Mouse (Mus musculus) hindbrain, postnatal 0 days (tissue): ENCODE results near the gene Slc38a2. TPM values are rescaled to one million over a fixed set of nuclear protein-coding genes. Genes with fewer than 3 reads are reported as not detected.

Experiments used
- ATAC-seq: fragments of 200-750 bp; cut with Nextera tagmentation; 2 replicates; pipeline ENCODE4 v1.8.0; 2017; ENCODE audit warnings: mild to moderate bottlenecking, moderate TSS enrichment, moderate library complexity
- DNase-seq: peaks from one replicate; pipeline ENCODE4 v3.0.0-alpha.2; 2015; ENCODE audit warnings: low spot score
- H3K27ac ChIP-seq: fragments of 300-500 bp; sonication (generic); 2 replicates; pipeline ENCODE4 v1.5.1; 2014; ENCODE audit warnings: mild to moderate bottlenecking
- H3K27me3 ChIP-seq: fragments of 300-500 bp; sonication (generic); 2 replicates; pipeline ENCODE4 v1.6.1; 2014; ENCODE audit warnings: low read length, mixed read lengths; ENCODE audit not compliant: insufficient read depth
- H3K36me3 ChIP-seq: fragments of 300-500 bp; sonication (generic); 2 replicates; pipeline ENCODE4 v1.6.1; 2014; ENCODE audit warnings: low read length, mixed read lengths; ENCODE audit not compliant: insufficient read depth
- H3K4me1 ChIP-seq: fragments of 300-500 bp; sonication (generic); 2 replicates; pipeline ENCODE4 v1.6.1; 2014; ENCODE audit warnings: antibody characterized with exemption, low read length, mixed read lengths; ENCODE audit not compliant: insufficient read depth
- H3K4me2 ChIP-seq: fragments of 300-500 bp; sonication (generic); 2 replicates; pipeline ENCODE4 v1.6.1; 2014; ENCODE audit warnings: low read depth, mild to moderate bottlenecking, low read length, moderate library complexity, mixed read lengths
- H3K4me3 ChIP-seq: fragments of 300-500 bp; sonication (generic); 2 replicates; pipeline ENCODE4 v1.5.1; 2014; ENCODE audit warnings: low read length
- H3K9ac ChIP-seq: fragments of 300-500 bp; sonication (generic); replicated peaks from 2 replicates; pipeline ENCODE4 v1.6.1; 2014; ENCODE audit warnings: mild to moderate bottlenecking, low read length, moderate library complexity, mixed read lengths
- H3K9me3 ChIP-seq: fragments of 300-500 bp; sonication (generic); 2 replicates; pipeline ENCODE4 v1.6.1; 2016; ENCODE audit warnings: low read length, mixed read lengths
- CTCF ChIP-seq: IDR thresholded peaks from 2 replicates; pipeline ENCODE4 v1.5.1; 2016; ENCODE audit warnings: antibody characterized with exemption, control low read depth, low read depth
- WGBS: fragments of 180-500 bp; shearing (Covaris S2); extraction: QIAGEN DNeasy Blood & Tissue Kit; methylation state at CpG from one replicate; pipeline ENCODE4 v1.1.7; 2014; 5-methylcytosine and 5-hydroxymethylcytosine counted together
- polyA plus RNA-seq: library from polyadenylated mRNA; unstranded; fragments of >200 nt; fragmentation: Nextera tagmentation; extraction: Ambion mirVana; gene quantifications from 2 replicates; pipeline ENCODE4 v1.2.1, GENCODE M21; 2015
- total RNA-seq: library from RNA; depleted of rRNA; stranded (reverse); fragments of >200 nt; gene quantifications from 2 replicates; pipeline ENCODE4 v1.2.3, GENCODE M21; 2014

Slc38a2 gene
- total and polyA plus RNA-seq, 2 experiments from 2014 or later, result 74.4 to 85.3 TPM

DNA sequence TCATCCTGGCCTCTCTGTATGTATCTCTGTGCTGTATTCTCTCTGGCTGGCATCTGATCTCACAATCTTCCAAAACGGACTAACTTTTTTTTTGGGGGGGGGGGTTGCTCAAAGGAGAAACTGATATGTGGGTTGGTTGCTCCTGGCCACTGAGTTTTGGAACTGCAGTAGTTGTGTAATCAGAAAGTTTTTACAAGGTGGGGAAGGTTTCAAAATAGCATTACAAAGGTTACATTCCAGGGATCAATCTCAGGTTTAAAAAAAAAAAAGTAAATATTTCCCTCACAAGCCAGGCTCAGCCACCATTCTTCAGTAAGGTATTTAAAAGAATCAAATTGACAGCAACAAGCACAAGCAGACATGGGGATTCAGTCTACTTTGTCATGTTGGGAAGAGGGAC lies 25.4 kb downstream of the Slc38a2 start:
- Histone ChIP-seq H3K4me1 (no peaks in the 10 kb centered on the region), H3K4me3 (no peak overlapping the region), H3K27ac (no peak overlapping the region), H3K4me2 (no peak overlapping the region), H3K9ac (no peak overlapping the region), H3K9me3 (no peaks in the 10 kb centered on the region), H3K27me3 (no peaks in the 10 kb centered on the region), H3K36me3 (no peaks in the 10 kb centered on the region)
- WGBS, result 71% methylated on average over 1 of the region's 1 CpGs
- DNase-seq (no peak), ATAC-seq (no peak)
- TF ChIP-seq CTCF, result no peak

DNA sequence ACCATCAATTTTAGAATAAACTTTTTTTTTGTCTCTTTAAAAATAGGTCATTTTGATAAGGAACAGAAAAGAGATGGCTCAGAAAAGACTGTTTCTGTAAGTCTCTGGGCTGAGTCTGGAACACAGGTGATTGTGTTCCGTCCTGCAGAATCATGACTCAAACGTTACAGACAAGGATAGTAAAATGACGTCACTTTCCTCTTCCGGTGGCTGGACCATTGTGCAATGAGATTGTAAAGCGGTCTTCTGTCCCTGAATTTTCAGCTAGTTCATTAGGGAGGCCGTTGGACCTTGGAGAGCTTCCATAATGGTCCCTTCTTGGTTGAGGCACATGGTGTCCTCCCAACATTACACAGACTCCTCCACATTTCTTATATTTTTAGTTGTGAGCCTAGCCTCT lies 29.8 kb downstream of the Slc38a2 start:
- no peak for TF ChIP-seq CTCF
- no peak overlapping the region for H3K27ac ChIP-seq
- no peaks in the 10 kb centered on the region for H3K27me3 ChIP-seq
- no peaks in the 10 kb centered on the region for H3K9me3 ChIP-seq
- DNase-seq, result no peak
- no peaks in the 10 kb centered on the region for H3K4me1 ChIP-seq
- H3K9ac ChIP-seq, result no peak overlapping the region
- no peaks in the 10 kb centered on the region for H3K36me3 ChIP-seq
- H3K4me2 ChIP-seq, result no peak overlapping the region
- ATAC-seq, result no peak
- H3K4me3 ChIP-seq, result no peak overlapping the region
- 85% methylated on average over 6 of the region's 6 CpGs for WGBS

DNA sequence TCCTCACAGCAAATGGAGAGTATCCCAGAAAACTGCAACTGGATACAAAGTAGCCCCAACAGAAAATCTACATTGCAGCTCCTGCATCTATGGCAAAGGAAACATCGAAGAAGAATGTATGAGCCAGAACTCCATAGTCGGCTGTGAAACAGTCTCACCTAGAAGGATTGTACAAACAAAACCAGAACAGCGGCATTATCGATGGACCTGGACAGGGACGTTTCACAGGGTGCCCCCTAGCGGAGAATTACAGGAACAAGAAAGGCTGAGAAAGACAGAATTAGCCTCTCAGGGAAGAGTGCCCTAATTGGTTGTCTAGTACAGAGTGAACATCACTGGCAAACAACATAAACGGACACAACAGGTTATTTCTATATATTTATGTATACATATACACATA lies 32.9 kb downstream of the Slc38a2 start:
- DNase-seq (peak; percentile 87), ATAC-seq (no peak)
- Histone ChIP-seq H3K9ac (no peak overlapping the region), H3K36me3 (no peaks in the 10 kb centered on the region), H3K27me3 (no peaks in the 10 kb centered on the region), H3K27ac (no peak overlapping the region), H3K9me3 (no peaks in the 10 kb centered on the region), H3K4me1 (no peaks in the 10 kb centered on the region), H3K4me3 (no peak overlapping the region), H3K4me2 (peak overlapping the region; percentile 52)
- WGBS, result 3% methylated on average over 7 of the region's 7 CpGs
- TF ChIP-seq CTCF, result peak; percentile 89

DNA sequence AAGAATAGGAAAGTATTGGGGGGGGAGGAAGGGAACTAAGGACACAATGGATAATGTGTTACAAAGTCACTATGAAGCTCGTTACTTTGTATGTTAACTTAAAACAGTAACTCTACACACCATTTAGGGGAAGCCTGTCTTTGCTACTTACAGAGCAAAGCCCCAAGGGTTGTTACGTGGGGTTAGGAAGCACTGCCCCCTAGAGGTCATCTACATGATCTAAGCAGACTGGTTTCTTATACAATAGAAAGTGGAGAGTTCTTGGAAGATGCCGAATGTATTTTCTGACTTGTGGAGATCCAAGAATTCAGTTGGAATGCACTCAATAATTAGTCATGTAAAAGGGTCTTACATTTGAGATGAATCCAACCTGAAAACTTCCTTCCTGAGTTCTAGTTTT lies 33.6 kb downstream of the Slc38a2 start:
- Histone ChIP-seq H3K9ac (no peak overlapping the region), H3K4me2 (peak overlapping the region; percentile 52), H3K27ac (no peak overlapping the region), H3K4me1 (no peaks in the 10 kb centered on the region), H3K27me3 (no peaks in the 10 kb centered on the region), H3K36me3 (no peaks in the 10 kb centered on the region), H3K9me3 (no peaks in the 10 kb centered on the region), H3K4me3 (no peak overlapping the region)
- ATAC-seq (peak; percentile 70; the same call in 1 of the 2 replicates), DNase-seq (peak; percentile 92)
- TF ChIP-seq CTCF, result peak; percentile 83
- 8% methylated on average over 3 of the region's 3 CpGs for WGBS

DNA sequence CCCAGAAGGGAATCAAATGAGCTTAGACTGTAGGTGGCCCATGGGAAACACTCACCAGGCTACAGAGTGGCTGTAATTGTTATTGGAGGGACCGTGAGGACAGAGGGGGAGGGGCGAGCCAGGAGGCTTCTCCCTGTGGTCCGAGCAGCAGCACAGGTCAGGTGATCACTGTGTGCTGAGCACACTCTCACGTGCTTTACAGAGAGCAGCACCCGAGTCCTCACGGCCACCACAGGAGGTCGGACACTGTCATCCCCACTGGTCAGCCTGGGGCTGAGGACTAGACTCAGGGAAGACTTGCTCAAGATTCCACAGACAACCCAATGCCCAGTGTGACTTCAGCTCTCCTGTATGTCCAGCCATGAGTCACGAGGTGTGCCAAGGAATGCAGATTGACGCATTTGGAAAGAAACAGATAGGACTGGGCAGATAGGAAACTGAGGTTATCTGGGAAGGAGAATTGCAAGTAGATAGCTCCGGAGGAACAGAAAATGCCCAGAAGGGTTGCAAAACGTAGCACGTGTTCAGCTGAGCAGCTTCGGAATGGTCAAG lies 38.9 kb downstream of the Slc38a2 start:
- DNase-seq (no peak), ATAC-seq (no peak)
- H3K27me3 ChIP-seq, result no peaks in the 10 kb centered on the region
- WGBS, result 67% methylated on average over 13 of the region's 13 CpGs
- no peak overlapping the region for H3K9ac ChIP-seq
- H3K9me3 ChIP-seq, result no peaks in the 10 kb centered on the region
- no peak overlapping the region for H3K27ac ChIP-seq
- TF ChIP-seq CTCF, result no peak
- no peaks in the 10 kb centered on the region for H3K36me3 ChIP-seq
- no peak overlapping the region for H3K4me3 ChIP-seq
- H3K4me1 ChIP-seq, result no peaks in the 10 kb centered on the region
- H3K4me2 ChIP-seq, result no peak overlapping the region

DNA sequence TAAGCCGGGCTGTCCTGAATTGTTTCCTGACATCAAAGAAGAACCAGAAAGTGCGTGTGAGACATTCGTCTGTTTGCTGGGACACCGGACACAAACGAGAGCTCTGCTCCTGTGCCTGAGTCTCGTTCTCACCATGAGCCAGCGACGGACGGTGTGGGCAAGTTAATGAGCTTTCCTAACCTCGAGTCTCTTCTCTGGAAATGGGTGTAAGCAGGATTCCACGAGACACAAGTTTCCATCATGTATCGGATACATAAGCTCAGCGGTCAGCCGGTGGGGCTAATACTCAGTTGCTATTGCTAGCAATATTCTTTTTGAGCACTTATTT lies 41.3 kb downstream of the Slc38a2 start:
- Histone ChIP-seq H3K9ac (no peak overlapping the region), H3K4me1 (no peaks in the 10 kb centered on the region), H3K9me3 (no peaks in the 10 kb centered on the region), H3K27me3 (no peaks in the 10 kb centered on the region), H3K4me2 (no peak overlapping the region), H3K36me3 (no peaks in the 10 kb centered on the region), H3K4me3 (no peak overlapping the region), H3K27ac (no peak overlapping the region)
- TF ChIP-seq CTCF, result no peak
- 88% methylated on average over 14 of the region's 14 CpGs for WGBS
- DNase-seq (no peak), ATAC-seq (no peak)

DNA sequence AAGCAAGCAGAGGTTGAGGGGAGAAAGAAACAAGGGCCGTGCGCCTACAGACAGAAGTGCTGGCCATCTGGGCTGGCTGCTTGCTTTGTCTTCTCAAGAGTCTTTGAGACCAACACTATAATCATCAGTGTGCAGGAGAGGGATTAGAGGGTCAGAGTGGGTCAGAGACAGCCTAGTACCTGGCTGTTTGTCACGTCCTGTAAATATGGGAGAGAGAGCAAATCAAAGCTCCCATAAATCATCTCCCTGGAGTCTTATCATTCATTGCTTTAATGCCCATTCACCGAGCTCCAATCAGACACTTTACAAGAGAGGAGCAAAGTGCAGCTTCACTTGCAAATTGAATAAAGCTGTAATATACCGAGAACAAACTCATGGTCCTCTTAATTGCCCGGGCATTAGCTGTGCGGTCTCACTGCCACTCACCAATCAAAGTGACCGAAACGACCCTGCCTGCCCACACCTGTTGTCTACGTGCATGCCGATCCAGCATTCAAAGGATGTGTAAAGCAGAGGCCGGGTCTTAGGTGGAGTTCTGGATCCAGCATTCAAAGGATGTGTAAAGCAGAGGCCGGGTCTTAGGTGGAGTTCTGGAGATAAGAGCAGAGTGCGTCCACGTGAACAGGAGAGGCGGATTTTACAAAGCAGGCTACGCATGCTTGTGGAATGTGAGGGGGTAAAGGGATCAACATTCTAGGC lies 41.8 kb downstream of the Slc38a2 start:
- TF ChIP-seq CTCF, result no peak
- Histone ChIP-seq H3K4me2 (no peak overlapping the region), H3K9ac (no peak overlapping the region), H3K27ac (no peak overlapping the region), H3K9me3 (no peaks in the 10 kb centered on the region), H3K36me3 (no peaks in the 10 kb centered on the region), H3K4me1 (no peaks in the 10 kb centered on the region), H3K27me3 (no peaks in the 10 kb centered on the region), H3K4me3 (no peak overlapping the region)
- WGBS, result 81% methylated on average over 17 of the region's 17 CpGs
- ATAC-seq, result no peak
- no peak for DNase-seq
